Comparison of ENCODE assay signal across 8 mouse cellular contexts in the genomic region with DNA sequence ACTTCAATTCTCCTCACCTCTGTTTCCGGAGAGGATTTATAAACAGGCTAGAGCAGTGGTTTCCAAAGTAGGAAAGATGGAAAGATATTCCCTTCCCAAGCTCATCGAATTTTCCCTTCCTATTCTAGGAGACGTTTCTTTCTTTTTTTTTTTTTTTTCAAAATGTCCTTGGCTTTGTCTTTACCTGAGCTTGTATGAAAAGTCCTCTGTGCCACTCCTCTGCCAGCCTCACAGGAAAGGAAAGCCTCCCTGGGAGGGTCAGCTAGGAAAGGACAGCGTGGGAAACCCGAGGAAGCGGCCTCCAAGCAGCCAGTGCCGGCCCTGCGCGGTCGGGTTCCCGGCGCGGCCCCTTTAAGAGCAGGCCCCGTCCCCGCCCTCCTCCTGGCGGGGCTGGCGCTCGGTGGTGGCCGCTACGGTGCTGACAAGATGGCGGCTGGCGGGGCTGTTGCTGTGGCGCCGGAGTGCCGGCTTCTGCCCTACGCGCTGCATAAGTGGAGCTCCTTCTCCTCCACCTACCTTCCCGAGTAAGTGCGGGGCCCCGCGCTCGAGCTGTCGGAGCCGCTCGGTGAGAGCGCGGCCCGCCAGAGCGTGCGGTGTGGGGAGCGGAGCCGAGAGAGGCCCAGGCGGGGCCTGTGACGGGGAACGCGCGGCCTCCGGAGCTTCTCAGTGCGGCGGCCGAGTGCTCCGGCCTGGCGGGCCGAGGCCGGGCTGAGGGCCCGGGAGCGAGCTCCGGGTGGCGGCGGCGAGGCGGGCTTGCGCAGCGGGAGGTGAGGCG. TPM values are rescaled to one million over a fixed set of nuclear protein-coding genes. Genes with fewer than 3 reads are reported as not detected.
DNase-seq lines count a peak whose midpoint lies in the region; ATAC-seq and TF ChIP-seq lines count a peak whose summit lies in the region.

A gene (plus strand): TSS at position 305 of the 775 bp plus-strand sequence.

- under 1% methylated on average over 65 of the region's 65 CpGs for WGBS in heart, embryonic 12.5 days
- WGBS in kidney, postnatal 0 days, result under 1% methylated on average over 63 of the region's 65 CpGs
- WGBS in liver, embryonic 11.5 days, result under 1% methylated on average over 64 of the region's 65 CpGs
- under 1% methylated on average over 65 of the region's 65 CpGs for WGBS in stomach, embryonic 14.5 days

- peaks cover 17% of the 10 kb centered on the region for H3K36me3 ChIP-seq in erythroblast, embryonic 14.5 days (ENCODE audit: control insufficient read depth)
- no peaks in the 10 kb centered on the region for H3K36me3 ChIP-seq in heart, embryonic 12.5 days
- no peaks in the 10 kb centered on the region for H3K36me3 ChIP-seq in kidney, postnatal 0 days (ENCODE audit: insufficient read depth, low read length)
- no peaks in the 10 kb centered on the region for H3K36me3 ChIP-seq in liver, embryonic 11.5 days (ENCODE audit: control insufficient read depth, insufficient read depth, low read length)
- H3K36me3 ChIP-seq in stomach, embryonic 14.5 days (ENCODE audit: control insufficient read depth, insufficient read depth, low read length), result no peaks in the 10 kb centered on the region

- peak; percentile 85 to 88 for DNase-seq in B cell, adult 2 months
- DNase-seq in brain, embryonic 14.5 days (ENCODE audit: low read depth), result peak; percentile 97
- DNase-seq in kidney, postnatal 0 days (ENCODE audit: low spot score), result peak; percentile 96
- peak; percentile 88 for DNase-seq in liver, embryonic 11.5 days (ENCODE audit: low spot score)
- peak; percentile 85 for DNase-seq in naive thymus-derived CD4-positive, alpha-beta T cell, adult 2 months (ENCODE audit: low read depth)

- peak; percentile 71 for TF ChIP-seq POLR2A in brain, embryonic 14.5 days (IDR thresholded peaks at IDR 0.05; ENCODE audit: borderline replicate concordance, extremely low read depth, insufficient read depth, insufficient read length, poor library complexity, severe bottlenecking)

- peak within 1 kb of the TSS; percentile 95 for H3K4me3 ChIP-seq in erythroblast, embryonic 14.5 days (replicated peaks)
- peak within 1 kb of the TSS; percentile 95 for H3K4me3 ChIP-seq in heart, embryonic 12.5 days
- H3K4me3 ChIP-seq in kidney, postnatal 0 days (replicated peaks; ENCODE audit: low read depth, low read length), result peak within 1 kb of the TSS; percentile 100
- peak within 1 kb of the TSS; percentile 96 for H3K4me3 ChIP-seq in liver, embryonic 11.5 days (ENCODE audit: low read depth, low read length)
- peak within 1 kb of the TSS; percentile 72 for H3K4me3 ChIP-seq in stomach, embryonic 14.5 days (ENCODE audit: low read depth, low read length)

- TF ChIP-seq CTCF in brain, embryonic 14.5 days (IDR thresholded peaks at IDR 0.05; ENCODE audit: borderline replicate concordance, extremely low read depth, insufficient read depth, insufficient read length), result no peak
- no peak for TF ChIP-seq CTCF in kidney, postnatal 0 days (IDR thresholded peaks at IDR 0.05; ENCODE audit: low read depth)

- no peaks in the 10 kb centered on the region for H3K9me3 ChIP-seq in erythroblast, embryonic 14.5 days (ENCODE audit: control insufficient read depth, low read length)
- no peaks in the 10 kb centered on the region for H3K9me3 ChIP-seq in heart, embryonic 12.5 days (replicated peaks)
- no peaks in the 10 kb centered on the region for H3K9me3 ChIP-seq in kidney, postnatal 0 days (replicated peaks; ENCODE audit: low read length)
- no peaks in the 10 kb centered on the region for H3K9me3 ChIP-seq in liver, embryonic 11.5 days (ENCODE audit: control insufficient read depth, low read length)
- H3K9me3 ChIP-seq in stomach, embryonic 14.5 days (ENCODE audit: control insufficient read depth, low read depth, low read length), result no peaks in the 10 kb centered on the region

- H3K4me1 ChIP-seq in erythroblast, embryonic 14.5 days (ENCODE audit: control insufficient read depth), result peaks cover 65% of the 10 kb centered on the region
- H3K4me1 ChIP-seq in heart, embryonic 12.5 days (replicated peaks), result peaks cover 30% of the 10 kb centered on the region
- peaks cover 5% of the 10 kb centered on the region; the same call in 1 of the 2 replicates for H3K4me1 ChIP-seq in kidney, postnatal 0 days (replicated peaks; ENCODE audit: insufficient read depth, low read length)
- H3K4me1 ChIP-seq in liver, embryonic 11.5 days (replicated peaks; ENCODE audit: control insufficient read depth, insufficient read depth, low read length), result peaks cover 45% of the 10 kb centered on the region
- H3K4me1 ChIP-seq in stomach, embryonic 14.5 days (ENCODE audit: control insufficient read depth, insufficient read depth, low read length), result peaks cover 18% of the 10 kb centered on the region

- peak within 1 kb of the TSS; percentile 92 for H3K4me2 ChIP-seq in heart, embryonic 12.5 days
- peak within 1 kb of the TSS; percentile 87 for H3K4me2 ChIP-seq in kidney, postnatal 0 days (ENCODE audit: low read length)
- peak within 1 kb of the TSS; percentile 73 for H3K4me2 ChIP-seq in liver, embryonic 11.5 days
- peak within 1 kb of the TSS; percentile 97 for H3K4me2 ChIP-seq in stomach, embryonic 14.5 days (replicated peaks; ENCODE audit: low read depth, low read length)

- peak; percentile 98 for ATAC-seq in heart, embryonic 12.5 days (ENCODE audit: insufficient number of reproducible peaks, low FRiP score)
- peak; percentile 97 for ATAC-seq in kidney, postnatal 0 days (replicated peaks; ENCODE audit: low FRiP score, low read depth)
- ATAC-seq in liver, embryonic 11.5 days (replicated peaks; ENCODE audit: low FRiP score), result peak; percentile 95
- peak; percentile 98 for ATAC-seq in stomach, embryonic 14.5 days (ENCODE audit: insufficient number of reproducible peaks, insufficient read depth, low FRiP score, low read depth)

- H3K27me3 ChIP-seq in erythroblast, embryonic 14.5 days (ENCODE audit: control insufficient read depth), result no peaks in the 10 kb centered on the region
- no peaks in the 10 kb centered on the region for H3K27me3 ChIP-seq in heart, embryonic 12.5 days (replicated peaks)
- no peaks in the 10 kb centered on the region for H3K27me3 ChIP-seq in kidney, postnatal 0 days (ENCODE audit: insufficient read depth, low read length)
- H3K27me3 ChIP-seq in liver, embryonic 11.5 days (replicated peaks; ENCODE audit: control insufficient read depth, insufficient read depth, low read length), result no peaks in the 10 kb centered on the region
- no peaks in the 10 kb centered on the region for H3K27me3 ChIP-seq in stomach, embryonic 14.5 days (ENCODE audit: control insufficient read depth, insufficient read depth, low read length)

- H3K9ac ChIP-seq in heart, embryonic 12.5 days, result peak within 1 kb of the TSS; percentile 97
- H3K9ac ChIP-seq in kidney, postnatal 0 days (ENCODE audit: low read depth, low read length), result peak within 1 kb of the TSS; percentile 99
- H3K9ac ChIP-seq in liver, embryonic 11.5 days (ENCODE audit: low read depth, low read length), result peak within 1 kb of the TSS; percentile 98
- H3K9ac ChIP-seq in stomach, embryonic 14.5 days (replicated peaks; ENCODE audit: low read depth, low read length), result peak within 1 kb of the TSS; percentile 94

- H3K27ac ChIP-seq in heart, embryonic 12.5 days (ENCODE audit: poor library complexity, severe bottlenecking), result peak within 1 kb of the TSS; percentile 91
- H3K27ac ChIP-seq in kidney, postnatal 0 days, result peak within 1 kb of the TSS; percentile 98
- peak within 1 kb of the TSS; percentile 92 for H3K27ac ChIP-seq in liver, embryonic 11.5 days (ENCODE audit: low read depth, low read length)
- peak within 1 kb of the TSS; percentile 93 for H3K27ac ChIP-seq in stomach, embryonic 14.5 days (ENCODE audit: low read length)

RNA-seq across cellular contexts. Expression of the gene that starts here (rescaled TPM):
- 45.4 and 47.9 TPM in 2 replicates for polyA plus RNA-seq in brain, embryonic 14.5 days (2012; rRNA removed)
- polyA plus RNA-seq in erythroblast, embryonic 14.5 days (2012), result 2.2 and 4.1 TPM in 2 replicates
- polyA plus RNA-seq in heart, embryonic 12.5 days (2016; fragmentation: Nextera tagmentation; extraction: Ambion mirVana), result 212 and 218 TPM in 2 replicates
- 159 and 174 TPM in 2 replicates for polyA plus RNA-seq in kidney, postnatal 0 days (2015; fragmentation: Nextera tagmentation; extraction: Ambion mirVana)
- polyA plus RNA-seq in liver, embryonic 11.5 days (2014; fragmentation: Nextera tagmentation; extraction: Ambion mirVana), result 196 and 222 TPM in 2 replicates
- 178 and 186 TPM in 2 replicates for polyA plus RNA-seq in stomach, embryonic 14.5 days (2014; fragmentation: Nextera tagmentation; extraction: Ambion mirVana)

Comparison
In these comparisons a context has a peak if more than half of its experiments do, and no peak if none do; other contexts are left out.
1. Peak in every context shown above with its lines: DNase-seq, ATAC-seq, H3K4me3 ChIP-seq and H3K27ac ChIP-seq.